8 mouse cellular contexts compared by ENCODE assay signal in the genomic region with DNA sequence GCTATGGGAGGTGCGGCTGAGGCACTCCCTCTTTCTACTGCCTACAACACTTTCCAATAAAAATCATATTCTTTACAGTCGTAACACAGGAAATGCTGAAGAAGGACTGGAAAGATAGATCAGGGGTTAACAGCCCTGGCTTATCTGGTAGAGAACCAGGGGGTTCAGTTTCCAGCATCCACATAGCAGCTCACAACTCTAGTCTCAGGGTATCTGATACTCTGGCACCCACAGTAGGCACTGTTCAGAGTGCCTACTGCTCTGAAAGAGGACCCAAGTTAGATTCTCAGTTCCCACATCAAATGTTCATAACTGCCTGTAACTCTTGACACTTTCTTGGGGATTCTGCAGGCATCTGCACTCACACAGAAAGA. TPM values are rescaled to one million over a fixed set of nuclear protein-coding genes. Genes with fewer than 3 reads are reported as not detected.
DNase-seq lines count a peak whose midpoint lies in the region; ATAC-seq and TF ChIP-seq lines count a peak whose summit lies in the region.

No protein-coding gene starts in this region.

- H3K27me3 ChIP-seq in kidney, embryonic 16.5 days (ENCODE audit: insufficient read depth, low read length): no peaks in the 10 kb centered on the region
- no peaks in the 10 kb centered on the region for H3K27me3 ChIP-seq in embryonic facial prominence, embryonic 10.5 days (replicated peaks; ENCODE audit: low read depth, poor library complexity, severe bottlenecking)
- H3K27me3 ChIP-seq in intestine, embryonic 15.5 days (replicated peaks): no peaks in the 10 kb centered on the region
- H3K27me3 ChIP-seq in midbrain, postnatal 0 days (ENCODE audit: insufficient read depth, low read length): no peaks in the 10 kb centered on the region

- peaks cover 14% of the 10 kb centered on the region for H3K4me1 ChIP-seq in kidney, embryonic 16.5 days (ENCODE audit: insufficient read depth, low read length)
- H3K4me1 ChIP-seq in embryonic facial prominence, embryonic 10.5 days: peaks cover 18% of the 10 kb centered on the region
- H3K4me1 ChIP-seq in intestine, embryonic 15.5 days (replicated peaks): peaks cover 18% of the 10 kb centered on the region
- H3K4me1 ChIP-seq in midbrain, postnatal 0 days (ENCODE audit: insufficient read depth, low read length): no peaks in the 10 kb centered on the region

- TF ChIP-seq CTCF in midbrain, postnatal 0 days (IDR thresholded peaks at IDR 0.05): no peak

- DNase-seq in kidney, postnatal 14 days: no peak
- DNase-seq in embryonic facial prominence, embryonic 10.5 days (ENCODE audit: low spot score): no peak
- DNase-seq in midbrain, postnatal 0 days (ENCODE audit: low spot score): no peak
- no peak for DNase-seq in right cerebral cortex, adult 2 months (ENCODE audit: low spot score in 2 of 2)
- no peak for DNase-seq in right cerebral cortex, postnatal 4 days
- no peak for DNase-seq in right cerebral cortex, postnatal 10 days (ENCODE audit: low spot score in 2 of 2)

- H3K4me2 ChIP-seq in kidney, embryonic 16.5 days (replicated peaks; ENCODE audit: low read depth, low read length): peak overlapping the region; percentile 51
- peak overlapping the region; percentile 62 for H3K4me2 ChIP-seq in intestine, embryonic 15.5 days (replicated peaks)
- peak overlapping the region; percentile 47 for H3K4me2 ChIP-seq in midbrain, postnatal 0 days (ENCODE audit: low read depth, low read length, poor library complexity, severe bottlenecking)

- peak overlapping the region; percentile 61 for H3K9ac ChIP-seq in kidney, embryonic 16.5 days (replicated peaks; ENCODE audit: low read length)
- no peak overlapping the region for H3K9ac ChIP-seq in intestine, embryonic 15.5 days
- peak overlapping the region; percentile 70; the same call in 1 of the 2 replicates for H3K9ac ChIP-seq in midbrain, postnatal 0 days (replicated peaks; ENCODE audit: low read length, poor library complexity, severe bottlenecking)

- H3K36me3 ChIP-seq in kidney, embryonic 16.5 days (ENCODE audit: insufficient read depth, low read length): peaks cover 2% of the 10 kb centered on the region; the same call in 1 of the 2 replicates
- peaks cover 6% of the 10 kb centered on the region for H3K36me3 ChIP-seq in embryonic facial prominence, embryonic 10.5 days (replicated peaks)
- H3K36me3 ChIP-seq in intestine, embryonic 15.5 days: no peaks in the 10 kb centered on the region
- no peaks in the 10 kb centered on the region for H3K36me3 ChIP-seq in midbrain, postnatal 0 days (ENCODE audit: insufficient read depth, low read length)

- H3K4me3 ChIP-seq in kidney, embryonic 16.5 days (ENCODE audit: low read length): peak overlapping the region; percentile 75
- H3K4me3 ChIP-seq in embryonic facial prominence, embryonic 10.5 days: peak overlapping the region; percentile 72
- H3K4me3 ChIP-seq in intestine, embryonic 15.5 days (replicated peaks): peak overlapping the region; percentile 71
- peak overlapping the region; percentile 67 for H3K4me3 ChIP-seq in midbrain, postnatal 0 days (ENCODE audit: low read depth, low read length)

- no peaks in the 10 kb centered on the region for H3K9me3 ChIP-seq in kidney, embryonic 16.5 days (ENCODE audit: low read length)
- no peaks in the 10 kb centered on the region for H3K9me3 ChIP-seq in embryonic facial prominence, embryonic 10.5 days
- H3K9me3 ChIP-seq in intestine, embryonic 15.5 days: no peaks in the 10 kb centered on the region
- H3K9me3 ChIP-seq in midbrain, postnatal 0 days (ENCODE audit: low read length): no peaks in the 10 kb centered on the region

- peak; percentile 73 for ATAC-seq in kidney, embryonic 16.5 days (ENCODE audit: low FRiP score, low TSS enrichment)
- ATAC-seq in intestine, embryonic 15.5 days: no peak
- no peak; the same call in 1 of the 2 replicates for ATAC-seq in midbrain, postnatal 0 days (ENCODE audit: low FRiP score)

- H3K27ac ChIP-seq in kidney, embryonic 16.5 days (ENCODE audit: low read length): peak overlapping the region; percentile 21; the same call in 1 of the 2 replicates
- H3K27ac ChIP-seq in embryonic facial prominence, embryonic 10.5 days (replicated peaks): peak overlapping the region; percentile 89
- H3K27ac ChIP-seq in intestine, embryonic 15.5 days: no peak overlapping the region
- H3K27ac ChIP-seq in midbrain, postnatal 0 days (ENCODE audit: low read depth, low read length): no peak overlapping the region; the same call in 1 of the 2 replicates

- 0% methylated on average over 2 of the region's 2 CpGs for WGBS in kidney, embryonic 16.5 days
- WGBS in embryonic facial prominence, embryonic 10.5 days: 2% methylated on average over 2 of the region's 2 CpGs
- WGBS in intestine, embryonic 15.5 days: 0% methylated on average over 2 of the region's 2 CpGs
- WGBS in midbrain, postnatal 0 days: 0% methylated on average over 2 of the region's 2 CpGs

RNA-seq across cellular contexts. Expression of a gene that starts 0.4 kb away (rescaled TPM):
- polyA plus RNA-seq in kidney, embryonic 16.5 days (2015; fragmentation: Nextera tagmentation; extraction: Ambion mirVana): 43.3 and 55.4 TPM in 2 replicates
- polyA plus RNA-seq in embryonic facial prominence, embryonic 10.5 days (2016; fragmentation: Nextera tagmentation; extraction: Ambion mirVana): 31.3 and 33.5 TPM in 2 replicates
- polyA plus RNA-seq in intestine, embryonic 15.5 days (2015; fragmentation: Nextera tagmentation; extraction: Ambion mirVana): 41.3 and 42.4 TPM in 2 replicates
- total RNA-seq in midbrain, postnatal 0 days (2014; rRNA removed): 12.3 and 12.6 TPM in 2 replicates
- polyA plus RNA-seq in midbrain, postnatal 0 days (2015; fragmentation: Nextera tagmentation; extraction: Ambion mirVana): 12.0 and 13.5 TPM in 2 replicates

RNA-seq across cellular contexts. Expression of a gene that starts 37.8 kb away (rescaled TPM):
- polyA plus RNA-seq in kidney, embryonic 16.5 days (2015; fragmentation: Nextera tagmentation; extraction: Ambion mirVana): 16.1 and 16.9 TPM in 2 replicates
- 28.4 and 32.2 TPM in 2 replicates for polyA plus RNA-seq in embryonic facial prominence, embryonic 10.5 days (2016; fragmentation: Nextera tagmentation; extraction: Ambion mirVana)
- polyA plus RNA-seq in intestine, embryonic 15.5 days (2015; fragmentation: Nextera tagmentation; extraction: Ambion mirVana): 17.5 and 19.7 TPM in 2 replicates
- 4.2 and 4.6 TPM in 2 replicates for total RNA-seq in midbrain, postnatal 0 days (2014; rRNA removed)
- polyA plus RNA-seq in midbrain, postnatal 0 days (2015; fragmentation: Nextera tagmentation; extraction: Ambion mirVana): 0.72 and 1.2 TPM in 2 replicates

RNA-seq across cellular contexts. Expression of a gene that starts 57.8 kb away (rescaled TPM):
- 382 and 413 TPM in 2 replicates for polyA plus RNA-seq in kidney, embryonic 16.5 days (2015; fragmentation: Nextera tagmentation; extraction: Ambion mirVana)
- 121 and 132 TPM in 2 replicates for polyA plus RNA-seq in embryonic facial prominence, embryonic 10.5 days (2016; fragmentation: Nextera tagmentation; extraction: Ambion mirVana)
- 195 and 213 TPM in 2 replicates for polyA plus RNA-seq in intestine, embryonic 15.5 days (2015; fragmentation: Nextera tagmentation; extraction: Ambion mirVana)
- total RNA-seq in midbrain, postnatal 0 days (2014; rRNA removed): 185 and 214 TPM in 2 replicates
- polyA plus RNA-seq in midbrain, postnatal 0 days (2015; fragmentation: Nextera tagmentation; extraction: Ambion mirVana): 174 and 196 TPM in 2 replicates

Comparison
In these comparisons a context has a peak if more than half of its experiments do, and no peak if none do; other contexts are left out.
1. H3K27ac ChIP-seq: peak in kidney, embryonic 16.5 days (single experiment) and embryonic facial prominence, embryonic 10.5 days (single experiment); none in intestine, embryonic 15.5 days (single experiment) and midbrain, postnatal 0 days (single experiment).
2. Peak in every context shown above with its lines, with median percentiles within 50 percentile points of each other: H3K4me2 ChIP-seq and H3K4me3 ChIP-seq.